Mouse (Mus musculus) brain, embryonic 14.5 days (tissue): ENCODE measurements around the gene Rab40b. TPM values are rescaled to one million over a fixed set of nuclear protein-coding genes. Genes with fewer than 3 reads are reported as not detected.
"Not testable (repeated sequence)": the region's sequence is repeated elsewhere in the genome, so short reads cannot be mapped to it uniquely, and the experiment has no call there.

Experiments used
- DNase-seq: peaks from one replicate; pipeline ENCODE4 v3.0.0-alpha.2; 2011; ENCODE audit warnings: low read depth
- CTCF ChIP-seq: fragments of 200-500 bp; IDR thresholded peaks from 2 replicates; pipeline ENCODE4 v1.5.1; 2012; ENCODE audit warnings: inconsistent platforms, mild to moderate bottlenecking, moderate library complexity, borderline replicate concordance; ENCODE audit not compliant: insufficient read depth, insufficient read length; ENCODE audit errors: extremely low read depth
- POLR2A ChIP-seq: fragments of 200-500 bp; IDR thresholded peaks from 2 replicates; pipeline ENCODE4 v1.6.1; 2012; ENCODE audit warnings: mild to moderate bottlenecking, inconsistent platforms, borderline replicate concordance; ENCODE audit not compliant: poor library complexity, insufficient read depth, insufficient read length, severe bottlenecking; ENCODE audit errors: extremely low read depth
- polyA plus RNA-seq: library from polyadenylated mRNA; depleted of rRNA; stranded (reverse); fragments of >200 nt; gene quantifications from 2 replicates; pipeline ENCODE4 v1.2.3, GENCODE M21; 2012; rRNA removed

Rab40b gene
- polyA plus RNA-seq, 1 experiment, result 5.7 TPM

DNA sequence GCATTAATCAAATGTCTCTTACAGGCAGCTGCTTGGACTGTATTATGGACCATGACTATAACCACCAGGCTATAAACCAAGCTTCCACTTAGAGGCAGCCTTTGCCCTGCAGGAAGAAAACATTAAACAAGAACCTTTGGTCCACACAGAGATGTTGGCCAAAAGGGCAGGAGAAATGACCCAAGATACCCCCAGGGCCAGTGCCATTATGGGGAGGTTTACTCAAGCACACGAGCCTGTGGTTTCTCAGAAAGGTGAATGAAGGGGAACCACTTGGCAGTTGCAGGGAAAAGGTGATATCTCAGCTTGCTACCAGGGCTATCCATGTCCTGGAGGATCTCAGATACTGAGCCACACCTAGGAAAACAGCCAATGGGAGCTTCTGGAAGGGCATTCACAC is 62.0 kb downstream of the Rab40b start:
- no peak for DNase-seq
- TF ChIP-seq POLR2A (no peak), CTCF (no peak)

DNA sequence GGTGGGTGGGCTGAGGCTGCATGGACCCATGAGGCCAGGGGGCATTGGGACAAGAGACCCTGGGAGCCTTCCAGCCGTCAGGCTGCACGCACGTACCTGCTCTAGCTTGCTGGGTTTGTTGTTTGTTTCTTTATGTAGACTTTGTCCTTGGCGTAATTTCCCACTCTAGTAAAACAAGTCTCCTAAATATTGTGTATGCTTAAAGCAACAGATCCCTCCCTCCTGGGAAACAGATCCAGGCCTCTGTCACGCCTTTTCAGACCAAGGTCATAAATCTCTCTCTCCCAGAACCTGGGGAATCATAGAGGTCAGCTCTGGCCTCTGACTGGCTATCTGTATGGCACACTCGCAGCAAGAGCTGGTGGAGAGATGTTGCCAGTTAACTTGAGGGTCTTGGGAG is 80.3 kb downstream of the Rab40b start:
- DNase-seq, result not testable (repeated sequence)

DNA sequence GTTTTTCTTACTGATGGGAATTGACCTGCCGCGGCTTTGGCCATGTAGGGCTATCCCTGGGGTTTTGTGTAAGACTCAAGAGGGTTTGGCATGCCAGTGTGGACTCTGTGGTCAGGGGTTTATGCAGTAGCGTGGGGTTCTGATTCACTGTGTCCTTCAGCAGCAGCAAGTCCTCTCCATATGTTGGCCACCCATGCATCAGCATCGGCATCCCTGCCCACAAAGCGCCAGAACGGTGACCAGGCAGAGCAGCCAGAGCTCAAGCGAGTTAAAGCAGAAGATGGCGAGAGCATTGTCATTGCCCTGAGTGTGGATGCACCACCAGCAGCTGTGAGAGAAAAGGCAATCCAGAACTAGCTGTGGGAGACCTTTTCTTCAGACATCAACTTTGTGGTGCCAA is 81.4 kb downstream of the Rab40b start:
- TF ChIP-seq POLR2A (no peak), CTCF (no peak)
- no peak for DNase-seq

Other genes with a start within 250 kb of the Rab40b start
- gene Tex19.1, start 242.1 kb downstream of the Rab40b start, polyA plus RNA-seq, result not detected in 2 replicates
- gene Uts2r, start 228.0 kb downstream of the Rab40b start, polyA plus RNA-seq, result 0.26 and 0.30 TPM in 2 replicates
- 70.6 and 92.9 TPM in 2 replicates for gene Hexdc, start 183.8 kb downstream of the Rab40b start, polyA plus RNA-seq
- gene Ogfod3, start 183.5 kb downstream of the Rab40b start, polyA plus RNA-seq, result 8.4 and 11.9 TPM in 2 replicates
- gene Cybc1, start 158.9 kb downstream of the Rab40b start, polyA plus RNA-seq, result 44.1 and 56.4 TPM in 2 replicates
- 75.1 and 88.5 TPM in 2 replicates for gene Narf, start 151.0 kb downstream of the Rab40b start, polyA plus RNA-seq
- gene Foxk2, start 128.3 kb downstream of the Rab40b start, polyA plus RNA-seq, result 67.6 and 85.4 TPM in 2 replicates
- 78.0 and 95.7 TPM in 2 replicates for gene Wdr45b, start 33.8 kb downstream of the Rab40b start, polyA plus RNA-seq
- gene Fn3krp, start 33.1 kb upstream of the Rab40b start, polyA plus RNA-seq, result 12.1 and 15.4 TPM in 2 replicates
- gene Fn3k, start 46.7 kb upstream of the Rab40b start, polyA plus RNA-seq, result 4.1 TPM in 2 replicates
- gene Tbcd, start 63.7 kb upstream of the Rab40b start, polyA plus RNA-seq, result 80.9 and 84.6 TPM in 2 replicates
- gene Zfp750, start 131.1 kb upstream of the Rab40b start, polyA plus RNA-seq, result 0.45 and 0.62 TPM in 2 replicates